Mouse (Mus musculus) ES-Bruce4 (cell line): ENCODE data around the gene Lclat1.

ENCODE experiments used
- CTCF ChIP-seq: IDR thresholded peaks from one replicate; pipeline ENCODE4 v1.8.1; 2011; ENCODE audit warnings: low read depth, low read length
- EP300 ChIP-seq: IDR thresholded peaks from 2 replicates; pipeline ENCODE4 v1.6.1; 2011; ENCODE audit warnings: low read depth, low read length; ENCODE audit not compliant: insufficient read depth
- POLR2A ChIP-seq: IDR thresholded peaks from one replicate; pipeline ENCODE4 v1.8.1; 2011; ENCODE audit warnings: low read length; ENCODE audit not compliant: insufficient read depth

DNA sequence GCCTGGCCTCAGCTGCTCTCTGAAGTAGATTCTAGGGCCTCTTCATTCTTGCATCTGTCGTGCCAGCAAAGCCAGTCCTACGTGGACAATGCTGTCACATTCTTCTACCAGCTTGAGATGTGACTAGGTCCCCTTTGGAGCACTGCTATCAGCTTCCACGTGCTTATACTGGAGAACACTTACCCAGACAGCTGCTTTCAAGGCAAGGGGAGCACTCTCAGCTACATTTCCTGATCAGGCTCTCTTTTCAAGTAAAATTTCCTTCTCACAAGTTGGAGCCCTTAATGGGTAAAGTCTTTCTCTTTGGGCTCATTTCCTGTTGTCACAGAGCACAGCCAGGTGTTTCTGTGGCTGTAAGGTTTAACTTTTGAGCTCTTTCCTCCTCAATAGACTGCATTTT, 55.8 kb downstream of the Lclat1 start:
- TF ChIP-seq POLR2A: no peak
- no peak for TF ChIP-seq CTCF
- TF ChIP-seq EP300: no peak
